Mouse (Mus musculus) kidney, postnatal 14 days (tissue): ENCODE results near the gene Zfp423.

Experiments used
- DNase-seq: peaks from one replicate; pipeline ENCODE4 v3.0.0; 2022; ENCODE audit warnings: mixed read lengths

Zfp423 gene

GRCm38 (mm10) chr8:87944225-87944934 lies 15.0 kb downstream of the Zfp423 start:
- DNase-seq = no peak

- no peak for DNase-seq
These were observed 15.7 kb downstream of the Zfp423 start for GRCm38 (mm10) chr8:87943651-87944091.

DNA sequence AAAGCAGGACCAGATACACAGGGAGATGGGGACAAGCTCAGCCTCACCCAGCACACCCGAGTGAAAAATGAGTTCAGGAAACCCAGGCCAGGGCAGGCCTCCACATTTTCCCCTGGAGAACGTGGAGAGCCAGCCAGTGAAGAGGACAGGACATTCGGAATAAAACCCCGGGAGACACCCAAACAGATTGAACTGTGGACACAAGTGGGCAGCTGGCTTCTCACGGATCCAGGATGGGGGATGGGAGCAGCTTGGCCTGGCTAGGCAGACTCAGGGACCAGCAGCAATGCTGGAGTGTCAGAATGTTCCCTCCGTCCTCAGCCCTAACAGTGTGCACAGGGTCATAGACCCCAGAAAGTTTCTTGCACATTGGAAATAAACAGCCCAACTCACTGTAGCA lies 18.7 kb downstream of the Zfp423 start:
- DNase-seq = no peak

- DNase-seq = no peak
These were observed 20.0 kb downstream of the Zfp423 start for GRCm38 (mm10) chr8:87939308-87939936.

- DNase-seq = no peak
These were observed 20.8 kb downstream of the Zfp423 start for GRCm38 (mm10) chr8:87938351-87939232.

DNA sequence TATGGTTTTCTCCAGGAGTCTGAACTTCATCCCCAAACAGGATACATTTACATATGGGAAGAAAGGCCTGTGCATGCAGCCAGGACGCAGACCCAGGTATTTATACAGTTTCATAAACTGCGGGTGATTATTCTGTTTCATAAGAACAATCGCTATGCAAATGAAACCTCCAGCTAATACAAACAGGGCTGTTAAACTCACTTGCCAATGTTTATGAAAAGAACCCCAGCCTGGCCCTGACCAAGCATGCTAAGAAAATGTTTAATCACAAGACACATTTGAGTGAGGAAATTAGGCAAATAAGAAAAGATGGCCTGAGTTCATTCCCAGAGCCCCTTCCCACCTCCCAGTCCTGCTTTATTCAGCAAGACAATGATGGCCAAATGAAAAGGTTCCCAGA lies 22.2 kb downstream of the Zfp423 start:
- no peak for DNase-seq

DNA sequence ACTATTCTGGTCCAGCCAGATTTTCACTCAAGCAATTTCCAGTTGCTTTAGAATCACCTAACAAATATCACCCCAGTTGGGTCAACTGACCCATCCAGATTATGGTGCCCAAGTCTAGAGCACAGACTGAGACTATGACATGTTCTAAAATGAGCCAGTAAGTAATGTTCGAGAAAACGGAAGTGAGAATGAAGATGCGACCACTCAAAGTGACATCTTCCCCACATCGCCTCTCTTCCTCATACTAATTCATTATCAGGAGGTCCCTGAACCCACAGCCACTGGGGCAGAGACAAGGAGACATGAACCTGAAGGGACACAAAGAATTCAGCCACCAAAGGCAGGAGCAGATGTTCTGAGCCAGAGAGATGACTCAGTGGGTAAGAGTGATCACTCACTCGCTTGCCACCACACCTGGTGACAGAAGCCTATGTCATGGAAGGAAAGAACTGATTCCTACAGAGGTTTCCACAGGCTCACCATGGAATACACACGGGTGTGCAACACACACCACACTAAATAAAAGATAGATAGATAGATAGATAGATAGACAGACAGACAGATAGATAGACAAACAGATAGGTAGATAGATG lies 24.2 kb downstream of the Zfp423 start:
- DNase-seq = no peak

- no peak for DNase-seq
These were observed 25.2 kb downstream of the Zfp423 start for GRCm38 (mm10) chr8:87934175-87934574.

- no peak for DNase-seq
These were observed 25.6 kb downstream of the Zfp423 start for GRCm38 (mm10) chr8:87933752-87934151.

DNA sequence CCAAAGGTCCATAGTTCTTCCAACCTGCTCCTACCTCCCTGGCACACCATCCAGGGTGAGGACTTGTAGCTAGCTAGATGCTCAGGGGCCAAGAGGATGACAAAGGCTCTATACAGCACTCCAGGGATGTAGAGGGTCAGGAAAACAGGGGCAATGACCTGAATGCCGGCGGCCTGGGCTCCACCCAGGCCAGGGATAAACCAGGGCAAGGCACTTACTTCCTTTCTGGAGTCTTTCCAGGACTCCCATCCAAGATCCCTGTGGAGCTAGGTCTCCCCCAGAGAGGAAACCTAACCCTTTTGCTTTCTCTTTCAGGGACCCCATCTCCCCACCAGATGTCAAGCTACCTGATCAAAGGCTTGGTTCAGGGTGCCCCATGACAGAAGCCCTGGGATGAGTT lies 30.5 kb downstream of the Zfp423 start:
- DNase-seq = peak; percentile 60

DNA sequence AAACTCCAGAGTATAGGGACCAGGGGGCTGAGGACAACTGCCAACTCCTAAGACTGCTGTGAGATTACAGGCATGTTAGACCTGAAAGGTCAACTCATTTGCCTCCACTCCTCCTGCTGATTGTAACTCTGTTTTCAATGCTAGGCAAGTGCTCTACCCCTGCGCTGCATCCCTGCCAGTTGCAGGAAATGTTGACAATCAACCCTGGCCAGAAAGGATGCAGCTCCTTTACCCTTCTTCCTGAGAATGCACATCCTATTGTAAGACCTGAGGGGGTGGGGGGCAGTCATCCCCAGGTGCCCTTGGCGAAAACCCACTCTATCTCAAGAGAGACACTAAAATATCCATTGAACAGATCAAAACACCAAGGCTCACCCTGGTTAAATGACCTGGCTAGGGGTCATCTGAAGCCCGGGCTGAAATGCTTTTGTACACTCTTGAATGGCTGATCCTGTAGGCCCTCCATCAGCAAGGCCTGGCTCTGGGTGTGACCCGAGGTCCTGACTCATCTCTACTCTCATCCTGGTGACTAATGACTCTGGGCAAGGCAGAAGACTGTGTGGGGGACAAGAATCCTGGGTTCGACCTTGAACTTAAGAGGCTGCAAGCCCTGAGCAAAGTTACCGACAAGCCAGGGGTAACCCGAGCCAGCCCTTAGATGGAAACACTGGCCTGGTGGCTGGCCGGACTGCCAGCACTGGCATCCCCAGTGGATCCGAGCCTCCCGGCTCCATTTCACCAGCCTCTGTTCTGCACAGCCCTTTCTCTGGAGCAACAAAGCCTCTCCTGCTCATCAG lies 32.2 kb downstream of the Zfp423 start:
- no peak for DNase-seq

- DNase-seq = peak; percentile 40
These were observed 33.1 kb downstream of the Zfp423 start for GRCm38 (mm10) chr8:87926098-87926890.

- no peak for DNase-seq
These were observed 36.5 kb downstream of the Zfp423 start for GRCm38 (mm10) chr8:87922936-87923335.

- peak; percentile 42 for DNase-seq
These were observed 36.9 kb downstream of the Zfp423 start for GRCm38 (mm10) chr8:87922446-87922845.

GRCm38 (mm10) chr8:87918004-87918403 lies 41.4 kb downstream of the Zfp423 start:
- no peak for DNase-seq

GRCm38 (mm10) chr8:87915763-87916162 lies 43.6 kb downstream of the Zfp423 start:
- DNase-seq = peak; percentile 53

GRCm38 (mm10) chr8:87914247-87914967 lies 45.0 kb downstream of the Zfp423 start:
- DNase-seq = no peak

GRCm38 (mm10) chr8:87908940-87909339 lies 50.5 kb downstream of the Zfp423 start:
- DNase-seq = no peak

GRCm38 (mm10) chr8:87905404-87905803 lies 54.0 kb downstream of the Zfp423 start:
- no peak for DNase-seq

GRCm38 (mm10) chr8:87904108-87904507 lies 55.3 kb downstream of the Zfp423 start:
- no peak for DNase-seq
